Mouse (Mus musculus) intestine, embryonic 16.5 days (tissue): ENCODE data around the gene Rab3a. TPM values are rescaled to one million over a fixed set of nuclear protein-coding genes. Genes with fewer than 3 reads are reported as not detected.

Source experiments
- ATAC-seq: fragments of 200-750 bp; cut with Nextera tagmentation; 2 replicates; pipeline ENCODE4 v1.8.0; 2017; ENCODE audit warnings: moderate TSS enrichment, moderate library complexity
- H3K27ac ChIP-seq: fragments of 300-500 bp; sonication (generic); 2 replicates; pipeline ENCODE4 v1.5.1; 2014; ENCODE audit warnings: mild to moderate bottlenecking, low read length
- H3K27me3 ChIP-seq: fragments of 300-500 bp; sonication (generic); replicated peaks from 2 replicates; pipeline ENCODE4 v1.6.1; 2014; ENCODE audit warnings: low read length, control low read depth, mixed read lengths; ENCODE audit not compliant: control insufficient read depth, insufficient read depth
- H3K36me3 ChIP-seq: fragments of 300-500 bp; sonication (generic); 2 replicates; pipeline ENCODE4 v1.6.1; 2014; ENCODE audit warnings: low read length, control low read depth; ENCODE audit not compliant: control insufficient read depth, insufficient read depth
- H3K4me1 ChIP-seq: fragments of 300-500 bp; sonication (generic); 2 replicates; pipeline ENCODE4 v1.6.1; 2014; ENCODE audit warnings: low read length, control low read depth, mixed read lengths; ENCODE audit not compliant: control insufficient read depth, insufficient read depth
- H3K4me2 ChIP-seq: fragments of 300-500 bp; sonication (generic); 2 replicates; pipeline ENCODE4 v1.6.1; 2014; ENCODE audit warnings: low read depth, low read length, control low read depth
- H3K4me3 ChIP-seq: fragments of 300-500 bp; sonication (generic); 2 replicates; pipeline ENCODE4 v1.5.1; 2014; ENCODE audit warnings: mild to moderate bottlenecking, low read length
- H3K9ac ChIP-seq: fragments of 300-500 bp; sonication (generic); 2 replicates; pipeline ENCODE4 v1.6.1; 2014; ENCODE audit warnings: low read depth, low read length
- H3K9me3 ChIP-seq: fragments of 300-500 bp; sonication (generic); 2 replicates; pipeline ENCODE4 v1.6.1; 2016; ENCODE audit warnings: low read length, control low read depth; ENCODE audit not compliant: control insufficient read depth
- WGBS: fragments of 180-500 bp; shearing (Covaris S2); extraction: QIAGEN DNeasy Blood & Tissue Kit; methylation state at CpG from one replicate; pipeline ENCODE4 v1.1.7; 2014; 5-methylcytosine and 5-hydroxymethylcytosine counted together
- polyA plus RNA-seq: library from polyadenylated mRNA; unstranded; fragments of >200 nt; fragmentation: Nextera tagmentation; extraction: Ambion mirVana; gene quantifications from 2 replicates; pipeline ENCODE4 v1.2.1, GENCODE M21; 2015

The Rab3a gene
- polyA plus RNA-seq, 1 experiment from 2014 or later: 25.6 TPM

- WGBS: 81% methylated on average over 18 of the region's 18 CpGs
- no peaks in the 10 kb centered on the region for H3K36me3 ChIP-seq
- H3K4me2 ChIP-seq: no peak overlapping the region
- H3K27me3 ChIP-seq: peaks cover 46% of the 10 kb centered on the region
- ATAC-seq: no peak
- H3K27ac ChIP-seq: no peak overlapping the region
- no peak overlapping the region for H3K4me3 ChIP-seq
- peaks cover 13% of the 10 kb centered on the region for H3K4me1 ChIP-seq
- H3K9me3 ChIP-seq: no peaks in the 10 kb centered on the region
- no peak overlapping the region for H3K9ac ChIP-seq
Observed at GRCm38 (mm10) chr8:70747211-70747890, 7.1 kb upstream of the Rab3a start.

- ATAC-seq: no peak
- H3K4me3 ChIP-seq: no peak overlapping the region
- WGBS: 84% methylated on average over 23 of the region's 23 CpGs
- no peaks in the 10 kb centered on the region for H3K9me3 ChIP-seq
- H3K4me1 ChIP-seq: peaks cover 17% of the 10 kb centered on the region
- H3K27me3 ChIP-seq: peaks cover 35% of the 10 kb centered on the region
- H3K27ac ChIP-seq: no peak overlapping the region
- H3K4me2 ChIP-seq: no peak overlapping the region
- no peaks in the 10 kb centered on the region for H3K36me3 ChIP-seq
- no peak overlapping the region for H3K9ac ChIP-seq
Observed at GRCm38 (mm10) chr8:70748246-70749096, 6.0 kb upstream of the Rab3a start.

- WGBS: 82% methylated on average over 19 of the region's 19 CpGs
- Histone ChIP-seq H3K4me2 (no peak overlapping the region), H3K9me3 (no peaks in the 10 kb centered on the region)
Observed at GRCm38 (mm10) chr8:70749097-70749674, 5.3 kb upstream of the Rab3a start.

GRCm38 (mm10) chr8:70750128-70750680 is 4.3 kb upstream of the Rab3a start:
- no peak overlapping the region for H3K4me2 ChIP-seq
- WGBS: 86% methylated on average over 13 of the region's 13 CpGs
- no peak for ATAC-seq
- H3K27ac ChIP-seq: no peak overlapping the region
- no peaks in the 10 kb centered on the region for H3K9me3 ChIP-seq
- H3K36me3 ChIP-seq: no peaks in the 10 kb centered on the region
- no peak overlapping the region for H3K9ac ChIP-seq
- peaks cover 21% of the 10 kb centered on the region for H3K27me3 ChIP-seq
- no peak overlapping the region for H3K4me3 ChIP-seq
- peaks cover 16% of the 10 kb centered on the region for H3K4me1 ChIP-seq

More at GRCm38 (mm10) chr8:70749097-70749674, 5.3 kb upstream of the Rab3a start:
- no peaks in the 10 kb centered on the region for H3K36me3 ChIP-seq
- H3K27ac ChIP-seq: no peak overlapping the region
- ATAC-seq: no peak
- no peak overlapping the region for H3K9ac ChIP-seq
- peaks cover 16% of the 10 kb centered on the region for H3K4me1 ChIP-seq
- no peak overlapping the region for H3K4me3 ChIP-seq
- H3K27me3 ChIP-seq: peaks cover 29% of the 10 kb centered on the region

- Histone ChIP-seq H3K9ac (no peak overlapping the region; the same call in 1 of the 2 replicates), H3K27me3 (peaks cover 1% of the 10 kb centered on the region; the same call in 1 of the 2 replicates), H3K36me3 (peaks cover 4% of the 10 kb centered on the region; the same call in 1 of the 2 replicates), H3K4me2 (0 out of 2 replicates have a peak overlapping the region, but pooled peaks have one; percentile 48), H3K4me1 (peaks cover 24% of the 10 kb centered on the region), H3K27ac (peak overlapping the region; percentile 87), H3K4me3 (no peak overlapping the region), H3K9me3 (no peaks in the 10 kb centered on the region)
- ATAC-seq: no peak
- WGBS: 28% methylated on average over 11 of the region's 11 CpGs
Observed at GRCm38 (mm10) chr8:70752000-70752764, 2.3 kb upstream of the Rab3a start.

- Histone ChIP-seq H3K27ac (peak overlapping the region; percentile 87), H3K9me3 (no peaks in the 10 kb centered on the region), H3K36me3 (peaks cover 4% of the 10 kb centered on the region; the same call in 1 of the 2 replicates), H3K9ac (peak overlapping the region; percentile 53), H3K4me2 (peak overlapping the region; percentile 48), H3K4me1 (peaks cover 24% of the 10 kb centered on the region), H3K27me3 (no peaks in the 10 kb centered on the region; the same call in 1 of the 2 replicates), H3K4me3 (peak overlapping the region; percentile 23; the same call in 1 of the 2 replicates)
- 16% methylated on average over 21 of the region's 21 CpGs for WGBS
- ATAC-seq: no peak
Observed at GRCm38 (mm10) chr8:70753151-70753550, 1.3 kb upstream of the Rab3a start.

- ATAC-seq: peak; percentile 31
- peaks cover 38% of the 10 kb centered on the region for H3K4me1 ChIP-seq
- peaks cover 4% of the 10 kb centered on the region; the same call in 1 of the 2 replicates for H3K36me3 ChIP-seq
- H3K4me3 ChIP-seq: peak overlapping the region; percentile 79
- no peaks in the 10 kb centered on the region for H3K9me3 ChIP-seq
- peak overlapping the region; percentile 91 for H3K9ac ChIP-seq
- no peaks in the 10 kb centered on the region for H3K27me3 ChIP-seq
- WGBS: 11% methylated on average over 50 of the region's 50 CpGs
- peak overlapping the region; percentile 98 for H3K4me2 ChIP-seq
- peak overlapping the region; percentile 65 for H3K27ac ChIP-seq
Observed at GRCm38 (mm10) chr8:70754871-70755660, 587 bp downstream of the Rab3a start.
